ENCODE assay signal across 9 mouse cellular contexts in the genomic region with DNA sequence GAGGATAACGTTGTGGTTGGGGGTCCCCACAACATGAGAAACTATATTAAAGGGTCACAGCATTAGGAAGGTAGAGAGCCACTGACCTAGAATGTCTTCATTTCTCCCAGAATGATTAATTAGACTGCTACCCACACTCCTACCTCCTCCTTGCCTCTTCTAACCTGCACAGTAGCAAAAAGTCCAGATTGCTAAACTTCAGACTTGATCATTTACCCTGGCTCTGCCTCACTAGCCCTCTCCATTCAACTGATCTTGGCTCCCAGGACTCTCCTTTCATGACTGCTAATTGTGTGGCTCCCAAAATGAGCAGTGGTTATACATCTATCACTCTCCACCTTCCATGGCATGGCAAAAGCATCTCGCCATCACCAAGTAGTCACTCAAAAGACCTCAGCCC.
"Had no signal": no experiment of that assay in that cellular context is flagged by ENCODE, and none has a peak within 500 bp of the region (broad histone marks: within the 10 kb centered on the region; RNA-seq: fewer than 3 reads in every experiment).

No protein-coding gene starts in this region.

- H3K27ac ChIP-seq: liver, embryonic 14.5 days; midbrain, embryonic 12.5 days; neural tube, embryonic 13.5 days had no signal

- H3K27me3 ChIP-seq: limb, embryonic 15.5 days; midbrain, embryonic 12.5 days; neural tube, embryonic 13.5 days had no signal

- H3K4me3 ChIP-seq: limb, embryonic 15.5 days; midbrain, embryonic 12.5 days; neural tube, embryonic 13.5 days had no signal

- DNase-seq: layer of hippocampus, adult 9-11 months; layer of hippocampus, postnatal 36 days; lung, adult 18-20 months; right cerebral cortex, postnatal 25 days; thymus, postnatal 36 days had no signal

- H3K4me2 ChIP-seq: limb, embryonic 15.5 days; midbrain, embryonic 12.5 days; neural tube, embryonic 13.5 days had no signal

- H3K36me3 ChIP-seq: limb, embryonic 15.5 days; midbrain, embryonic 12.5 days; neural tube, embryonic 13.5 days had no signal

- H3K9me3 ChIP-seq: limb, embryonic 15.5 days; midbrain, embryonic 12.5 days; neural tube, embryonic 13.5 days had no signal

- H3K9ac ChIP-seq: limb, embryonic 15.5 days; liver, embryonic 14.5 days; midbrain, embryonic 12.5 days; neural tube, embryonic 13.5 days had no signal
